Mouse (Mus musculus): ENCODE measurements at regions not wholly inside any gene's neighbourhood (a gene's known extent, or its start where the extent isn't known, plus 50 kb on each side); places are given as distances from the start of the nearest gene placed in this dataset.

DNA sequence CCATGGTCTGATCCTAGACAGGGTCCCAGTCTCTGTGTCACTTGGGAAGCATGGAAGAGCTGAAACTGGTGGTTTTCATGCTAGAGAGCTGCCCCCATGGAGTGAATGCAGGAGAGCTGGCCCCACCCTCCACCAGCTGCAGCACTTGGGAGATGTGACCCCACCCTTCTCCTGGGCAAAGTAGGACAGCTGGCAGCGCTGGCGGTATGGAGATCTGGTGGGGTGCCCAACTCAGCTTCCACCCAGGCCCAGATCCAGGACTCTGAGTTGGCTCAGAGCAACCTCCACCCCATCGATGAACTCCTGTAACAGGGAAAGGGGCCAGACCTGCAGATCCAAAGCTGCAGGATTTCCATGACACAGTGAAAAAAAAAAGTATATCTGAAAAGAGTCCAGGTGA, 115.3 kb upstream of the Flrt2 start:
- no peak for TF ChIP-seq POLR2A (IDR thresholded peaks at IDR 0.05; ENCODE audit: low read depth, low read length)
- TF ChIP-seq CTCF (conservative IDR thresholded peaks at IDR 0.05; ENCODE audit: insufficient read depth, insufficient read length, low read depth, low read length) = no peak

All from kidney, adult 2 months (tissue).